Mouse (Mus musculus) forebrain, embryonic 10.5 days (tissue): ENCODE data around the gene Spn. TPM values are rescaled to one million over a fixed set of nuclear protein-coding genes. Genes with fewer than 3 reads are reported as not detected.

ENCODE experiments used
- DNase-seq: peaks from one replicate; pipeline ENCODE4 v3.0.0-alpha.2; 2017; ENCODE audit warnings: low spot score; ENCODE audit errors: extremely low spot score
- H3K27ac ChIP-seq: fragments of 300-500 bp; sonication (generic); 2 replicates; pipeline ENCODE4 v1.5.1; 2016; ENCODE audit warnings: mild to moderate bottlenecking
- H3K27me3 ChIP-seq: fragments of 300-500 bp; sonication (generic); 2 replicates; pipeline ENCODE4 v1.6.1; 2016; ENCODE audit warnings: mild to moderate bottlenecking; ENCODE audit not compliant: poor library complexity, severe bottlenecking
- H3K36me3 ChIP-seq: fragments of 300-500 bp; sonication (generic); replicated peaks from 2 replicates; pipeline ENCODE4 v1.6.1; 2016; ENCODE audit warnings: mild to moderate bottlenecking, moderate library complexity
- H3K4me1 ChIP-seq: fragments of 300-500 bp; sonication (generic); 2 replicates; pipeline ENCODE4 v1.6.1; 2016
- H3K4me3 ChIP-seq: fragments of 300-500 bp; sonication (generic); 2 replicates; pipeline ENCODE4 v1.5.1; 2016; ENCODE audit warnings: mild to moderate bottlenecking, moderate library complexity
- H3K9me3 ChIP-seq: fragments of 300-500 bp; sonication (generic); 2 replicates; pipeline ENCODE4 v1.6.1; 2016; ENCODE audit warnings: mild to moderate bottlenecking, moderate library complexity
- WGBS: fragments of 180-500 bp; shearing (Covaris S2); methylation state at CpG from one replicate; pipeline ENCODE4 v1.1.7; 2016; 5-methylcytosine and 5-hydroxymethylcytosine counted together
- polyA plus RNA-seq: library from polyadenylated mRNA; unstranded; fragments of >200 nt; fragmentation: Nextera tagmentation; extraction: Ambion mirVana; gene quantifications from 2 replicates; pipeline ENCODE4 v1.2.1, GENCODE M21; 2016

Spn gene
- polyA plus RNA-seq, 1 experiment from 2014 or later, result 0.07 TPM

- no peak overlapping the region for H3K4me3 ChIP-seq
- H3K4me1 ChIP-seq, result peaks cover 9% of the 10 kb centered on the region
- no peaks in the 10 kb centered on the region for H3K27me3 ChIP-seq
- no peak for DNase-seq
- H3K36me3 ChIP-seq, result no peaks in the 10 kb centered on the region
- 90% methylated on average over 4 of the region's 4 CpGs for WGBS
- H3K9me3 ChIP-seq, result no peaks in the 10 kb centered on the region
- peak overlapping the region; percentile 33; the same call in 1 of the 2 replicates for H3K27ac ChIP-seq
These were observed 19.9 kb upstream of the Spn start for GRCm38 (mm10) chr7:127157548-127157947.

GRCm38 (mm10) chr7:127153477-127153876 is 15.9 kb upstream of the Spn start:
- H3K9me3 ChIP-seq, result no peaks in the 10 kb centered on the region
- no peaks in the 10 kb centered on the region for H3K36me3 ChIP-seq
- peaks cover 9% of the 10 kb centered on the region for H3K4me1 ChIP-seq
- WGBS, result 85% methylated on average over 3 of the region's 3 CpGs
- no peak overlapping the region for H3K4me3 ChIP-seq
- no peak for DNase-seq
- no peak overlapping the region for H3K27ac ChIP-seq
- no peaks in the 10 kb centered on the region for H3K27me3 ChIP-seq

- Histone ChIP-seq H3K27me3 (no peaks in the 10 kb centered on the region), H3K9me3 (no peaks in the 10 kb centered on the region), H3K4me1 (peaks cover 1% of the 10 kb centered on the region), H3K4me3 (no peak overlapping the region), H3K36me3 (no peaks in the 10 kb centered on the region), H3K27ac (no peak overlapping the region)
- no peak for DNase-seq
- WGBS, result 90% methylated on average over 6 of the region's 6 CpGs
These were observed 14.8 kb upstream of the Spn start for GRCm38 (mm10) chr7:127152464-127152863.

- H3K9me3 ChIP-seq, result no peaks in the 10 kb centered on the region
- H3K27me3 ChIP-seq, result no peaks in the 10 kb centered on the region
- no peak for DNase-seq
- no peak overlapping the region for H3K4me3 ChIP-seq
- H3K36me3 ChIP-seq, result no peaks in the 10 kb centered on the region
- H3K4me1 ChIP-seq, result peaks cover 17% of the 10 kb centered on the region
- 86% methylated on average over 3 of the region's 3 CpGs for WGBS
- no peak overlapping the region for H3K27ac ChIP-seq
These were observed 10.3 kb upstream of the Spn start for GRCm38 (mm10) chr7:127147901-127148300.

DNA sequence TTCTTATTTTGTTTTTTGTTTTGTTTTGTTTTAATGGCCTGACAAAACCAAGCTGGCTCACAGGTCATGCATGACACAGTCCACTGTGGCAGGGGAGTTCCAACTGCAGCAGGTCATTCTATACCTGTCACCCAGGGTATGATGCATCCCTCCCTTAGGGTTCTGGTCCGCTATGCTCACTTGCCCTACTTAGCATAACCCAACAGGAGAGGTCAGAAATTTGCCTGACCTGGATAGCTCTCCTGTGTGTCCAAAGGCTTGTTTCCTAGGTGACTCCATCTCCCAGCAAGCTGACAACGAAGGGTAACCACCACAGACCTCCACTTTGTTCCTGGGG is 8.6 kb upstream of the Spn start:
- DNase-seq, result no peak
- Histone ChIP-seq H3K27ac (peak overlapping the region; percentile 44; the same call in 1 of the 2 replicates), H3K9me3 (no peaks in the 10 kb centered on the region), H3K36me3 (no peaks in the 10 kb centered on the region), H3K4me3 (no peak overlapping the region), H3K27me3 (no peaks in the 10 kb centered on the region), H3K4me1 (peaks cover 17% of the 10 kb centered on the region)
- 56% methylated on average over 2 of the region's 2 CpGs for WGBS

GRCm38 (mm10) chr7:127145387-127146266 is 8.0 kb upstream of the Spn start:
- no peak overlapping the region for H3K4me3 ChIP-seq
- no peaks in the 10 kb centered on the region for H3K9me3 ChIP-seq
- H3K27me3 ChIP-seq, result no peaks in the 10 kb centered on the region
- peaks cover 17% of the 10 kb centered on the region for H3K4me1 ChIP-seq
- no peak overlapping the region for H3K27ac ChIP-seq
- WGBS, result 54% methylated on average over 9 of the region's 9 CpGs
- H3K36me3 ChIP-seq, result no peaks in the 10 kb centered on the region
- no peak for DNase-seq

- H3K4me1 ChIP-seq, result peaks cover 17% of the 10 kb centered on the region
- 99% methylated on average over 7 of the region's 7 CpGs for WGBS
- no peaks in the 10 kb centered on the region for H3K9me3 ChIP-seq
- no peaks in the 10 kb centered on the region for H3K36me3 ChIP-seq
- DNase-seq, result no peak
- no peaks in the 10 kb centered on the region for H3K27me3 ChIP-seq
- no peak overlapping the region for H3K27ac ChIP-seq
- no peak overlapping the region for H3K4me3 ChIP-seq
These were observed 6.8 kb upstream of the Spn start for GRCm38 (mm10) chr7:127144412-127144811.

DNA sequence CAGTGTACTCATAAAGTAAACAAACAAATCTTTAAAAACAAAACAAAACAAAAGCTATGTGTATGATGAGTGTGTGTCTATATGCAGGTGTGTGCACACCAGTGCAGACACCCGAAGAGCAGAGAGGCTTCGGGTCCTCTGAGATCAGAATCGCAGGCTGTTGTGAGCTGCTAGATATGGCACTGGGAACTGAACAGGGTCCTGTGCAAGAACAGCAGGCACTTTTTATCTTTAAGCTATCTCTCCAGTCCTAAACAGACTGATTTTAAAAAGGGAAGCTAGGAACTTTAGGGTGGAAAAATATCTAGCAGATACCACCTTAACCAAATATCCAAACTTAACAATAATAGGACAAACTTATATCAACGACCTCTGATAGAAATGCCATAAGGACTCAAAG is 5.0 kb upstream of the Spn start:
- H3K27ac ChIP-seq, result no peak overlapping the region
- H3K27me3 ChIP-seq, result no peaks in the 10 kb centered on the region
- DNase-seq, result no peak
- H3K4me1 ChIP-seq, result peaks cover 17% of the 10 kb centered on the region
- 90% methylated on average over 4 of the region's 4 CpGs for WGBS
- H3K4me3 ChIP-seq, result no peak overlapping the region
- no peaks in the 10 kb centered on the region for H3K9me3 ChIP-seq
- H3K36me3 ChIP-seq, result no peaks in the 10 kb centered on the region

- 48% methylated on average over 2 of the region's 2 CpGs for WGBS
- Histone ChIP-seq H3K36me3 (no peaks in the 10 kb centered on the region), H3K4me3 (no peak overlapping the region), H3K27ac (no peak overlapping the region), H3K27me3 (no peaks in the 10 kb centered on the region), H3K9me3 (no peaks in the 10 kb centered on the region), H3K4me1 (peaks cover 17% of the 10 kb centered on the region)
- no peak for DNase-seq
These were observed 4.6 kb upstream of the Spn start for GRCm38 (mm10) chr7:127142214-127142613.

DNA sequence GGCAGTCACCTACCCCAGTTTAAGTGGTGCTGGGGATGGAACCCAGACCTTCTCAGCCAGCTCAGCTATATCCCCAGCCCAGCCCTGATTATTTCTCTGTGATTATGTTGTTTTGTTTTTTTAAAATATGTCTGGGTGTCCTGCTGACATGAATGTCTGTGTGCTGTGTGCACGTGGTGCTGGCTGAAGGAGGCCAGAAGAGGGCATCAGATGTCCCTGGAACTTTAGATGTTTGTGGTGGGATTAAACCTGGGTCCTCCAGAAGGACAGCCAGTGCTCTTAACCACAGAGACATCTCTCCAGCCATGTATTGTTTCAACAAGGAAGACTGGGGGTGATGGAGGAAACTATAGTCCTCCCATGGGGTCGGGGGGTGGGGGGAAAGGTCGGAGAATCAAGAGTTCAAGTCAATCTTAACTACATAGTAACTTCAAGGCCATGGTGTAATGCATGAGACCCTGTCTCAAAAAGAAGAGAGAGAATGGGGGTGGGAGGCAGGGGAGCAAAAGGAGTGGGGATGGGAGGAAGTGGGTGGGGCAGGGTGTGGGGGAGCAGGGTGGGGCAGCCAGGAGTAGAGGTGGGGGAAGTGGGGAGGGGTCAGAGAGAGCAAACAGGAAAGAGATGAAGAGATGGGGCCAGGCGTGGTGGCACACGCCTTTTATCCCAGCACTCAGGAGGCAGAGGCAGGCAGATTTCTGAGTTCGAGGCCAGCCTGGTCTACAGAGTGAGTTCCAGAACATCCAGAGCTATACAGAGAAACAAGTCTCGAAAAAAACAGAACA is 3.2 kb upstream of the Spn start:
- Histone ChIP-seq H3K27ac (no peak overlapping the region), H3K27me3 (no peaks in the 10 kb centered on the region), H3K9me3 (no peaks in the 10 kb centered on the region), H3K4me3 (no peak overlapping the region), H3K36me3 (no peaks in the 10 kb centered on the region), H3K4me1 (peaks cover 4% of the 10 kb centered on the region)
- DNase-seq, result no peak
- WGBS, result 75% methylated on average over 7 of the region's 7 CpGs

GRCm38 (mm10) chr7:127139562-127139961 is 1.9 kb upstream of the Spn start:
- WGBS, result 65% methylated on average over 5 of the region's 5 CpGs
- Histone ChIP-seq H3K9me3 (no peaks in the 10 kb centered on the region), H3K36me3 (no peaks in the 10 kb centered on the region), H3K4me1 (peaks cover 4% of the 10 kb centered on the region; the same call in 1 of the 2 replicates), H3K4me3 (no peak overlapping the region), H3K27me3 (no peaks in the 10 kb centered on the region), H3K27ac (no peak overlapping the region)
- no peak for DNase-seq

DNA sequence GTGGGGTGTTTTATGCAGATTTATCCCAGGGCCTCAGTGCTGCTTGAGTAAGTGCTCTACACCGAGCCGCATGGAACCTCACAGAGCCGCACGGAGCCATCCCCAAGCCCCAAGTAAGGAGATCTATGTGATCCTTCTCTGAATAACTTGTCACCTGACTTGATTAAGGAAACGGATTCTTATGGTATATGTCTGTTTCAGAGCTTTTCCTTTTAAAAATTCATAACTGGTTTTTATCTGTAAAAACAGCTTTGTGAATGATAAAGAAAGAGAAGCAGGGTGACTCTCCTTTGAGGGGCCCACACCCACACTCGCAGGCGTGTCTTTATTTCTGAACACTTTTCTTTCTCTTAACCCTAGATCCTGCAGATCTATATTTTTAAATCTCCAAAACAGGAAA is 1.5 kb upstream of the Spn start:
- Histone ChIP-seq H3K36me3 (no peaks in the 10 kb centered on the region), H3K27ac (no peak overlapping the region), H3K4me3 (no peak overlapping the region), H3K27me3 (no peaks in the 10 kb centered on the region), H3K4me1 (peaks cover 4% of the 10 kb centered on the region; the same call in 1 of the 2 replicates), H3K9me3 (no peaks in the 10 kb centered on the region)
- no peak for DNase-seq
- 93% methylated on average over 7 of the region's 7 CpGs for WGBS
